Comparison of ENCODE assay signal across 28 mouse cellular contexts in the genomic region with DNA sequence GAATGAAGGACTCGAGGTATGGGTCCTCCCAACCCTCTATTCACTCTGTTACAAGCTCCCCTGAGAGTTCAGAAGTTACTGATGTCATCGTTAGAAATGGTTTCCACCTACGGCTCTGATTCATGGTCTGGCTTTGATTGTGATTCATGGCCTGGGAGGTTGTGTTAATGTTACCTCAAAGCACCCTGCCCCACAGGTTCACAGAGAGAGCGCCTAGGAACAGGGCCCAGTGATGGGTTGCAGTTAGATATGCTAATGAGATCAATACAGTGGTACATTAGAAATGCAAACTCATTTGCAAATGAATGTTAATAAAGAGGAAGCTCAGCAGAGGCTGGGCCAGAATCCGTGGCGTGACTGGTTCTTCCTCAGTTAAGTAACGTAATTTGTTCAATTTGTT.
A peak's percentile ranks its signal among the peaks of the same experiment; 100 is the strongest.
DNase-seq lines count a peak whose midpoint lies in the region; ATAC-seq and TF ChIP-seq lines count a peak whose summit lies in the region.
"Had no signal": no experiment of that assay in that cellular context is flagged by ENCODE, and none has a peak within 500 bp of the region (broad histone marks: within the 10 kb centered on the region; RNA-seq: fewer than 3 reads in every experiment).

No protein-coding gene starts in this region.

- H3K9ac ChIP-seq in midbrain, embryonic 11.5 days (ENCODE audit: low read length): no peak overlapping the region
- no peak overlapping the region for H3K9ac ChIP-seq in midbrain, embryonic 14.5 days (replicated peaks; ENCODE audit: low read length)
- no peak overlapping the region for H3K9ac ChIP-seq in ES-E14 (ENCODE audit: insufficient read depth, low read depth, low read length, poor library complexity, severe bottlenecking)
- H3K9ac ChIP-seq: embryonic facial prominence, embryonic 13.5 days; forebrain, embryonic 13.5 days; hindbrain, embryonic 12.5 days; hindbrain, embryonic 15.5 days had no signal

- TF ChIP-seq POLR2A in brain, embryonic 14.5 days (IDR thresholded peaks at IDR 0.05; ENCODE audit: borderline replicate concordance, extremely low read depth, insufficient read depth, insufficient read length, poor library complexity, severe bottlenecking): no peak

- no peaks in the 10 kb centered on the region for H3K9me3 ChIP-seq in midbrain, embryonic 11.5 days (ENCODE audit: control insufficient read depth, low read length)
- no peaks in the 10 kb centered on the region for H3K9me3 ChIP-seq in midbrain, embryonic 14.5 days (ENCODE audit: control insufficient read depth, low read length)
- H3K9me3 ChIP-seq in ES-E14 (ENCODE audit: control insufficient read depth, insufficient read depth, low read depth, low read length): no peaks in the 10 kb centered on the region
- H3K9me3 ChIP-seq: embryonic facial prominence, embryonic 10.5 days; embryonic facial prominence, embryonic 13.5 days; forebrain, embryonic 10.5 days; forebrain, embryonic 13.5 days; hindbrain, embryonic 12.5 days; hindbrain, embryonic 15.5 days had no signal

- no peak overlapping the region for H3K27ac ChIP-seq in midbrain, embryonic 11.5 days (ENCODE audit: low read depth, low read length)
- no peak overlapping the region for H3K27ac ChIP-seq in midbrain, embryonic 14.5 days (replicated peaks; ENCODE audit: low read depth, low read length)
- H3K27ac ChIP-seq in ES-E14 (ENCODE audit: insufficient read depth, low read depth, low read length, poor library complexity, severe bottlenecking): no peak overlapping the region
- H3K27ac ChIP-seq: embryonic facial prominence, embryonic 10.5 days; embryonic facial prominence, embryonic 13.5 days; forebrain, embryonic 10.5 days; forebrain, embryonic 13.5 days; gastrocnemius, adult 2 months; hindbrain, embryonic 12.5 days; hindbrain, embryonic 15.5 days had no signal

- no peaks in the 10 kb centered on the region for H3K36me3 ChIP-seq in midbrain, embryonic 11.5 days (ENCODE audit: control insufficient read depth, insufficient read depth, low read length)
- no peaks in the 10 kb centered on the region for H3K36me3 ChIP-seq in midbrain, embryonic 14.5 days (ENCODE audit: control insufficient read depth, insufficient read depth, low read length)
- H3K36me3 ChIP-seq in ES-E14 (ENCODE audit: control insufficient read depth, insufficient read depth, low read length, poor library complexity, severe bottlenecking): no peaks in the 10 kb centered on the region
- H3K36me3 ChIP-seq: embryonic facial prominence, embryonic 10.5 days; embryonic facial prominence, embryonic 13.5 days; forebrain, embryonic 10.5 days; hindbrain, embryonic 12.5 days; hindbrain, embryonic 15.5 days had no signal

- H3K27me3 ChIP-seq in midbrain, embryonic 11.5 days (ENCODE audit: control insufficient read depth, insufficient read depth, low read length): no peaks in the 10 kb centered on the region
- no peaks in the 10 kb centered on the region for H3K27me3 ChIP-seq in midbrain, embryonic 14.5 days (ENCODE audit: control insufficient read depth, insufficient read depth, low read length)
- H3K27me3 ChIP-seq: hindbrain, embryonic 12.5 days; hindbrain, embryonic 15.5 days had no signal

- no peak for TF ChIP-seq CTCF in brain, embryonic 14.5 days (IDR thresholded peaks at IDR 0.05; ENCODE audit: borderline replicate concordance, extremely low read depth, insufficient read depth, insufficient read length)

- 66% methylated on average over 7 of the region's 7 CpGs for WGBS in midbrain, embryonic 11.5 days
- WGBS in midbrain, embryonic 14.5 days: 43% methylated on average over 7 of the region's 7 CpGs

- no peak overlapping the region for H3K4me3 ChIP-seq in midbrain, embryonic 11.5 days (ENCODE audit: low read depth, low read length)
- H3K4me3 ChIP-seq in midbrain, embryonic 14.5 days (replicated peaks; ENCODE audit: low read depth, low read length): no peak overlapping the region
- H3K4me3 ChIP-seq in ES-E14 (ENCODE audit: insufficient read depth in 1 of 2, low read depth in 1 of 2, low read length in 2 of 2, poor library complexity in 1 of 2, severe bottlenecking in 1 of 2): no peak overlapping the region
- H3K4me3 ChIP-seq: embryonic facial prominence, embryonic 10.5 days; embryonic facial prominence, embryonic 13.5 days; erythroblast, embryonic 14.5 days; forebrain, embryonic 10.5 days; forebrain, embryonic 13.5 days; gastrocnemius, adult 2 months; hindbrain, embryonic 12.5 days; hindbrain, embryonic 15.5 days had no signal

- no peak overlapping the region for H3K4me2 ChIP-seq in midbrain, embryonic 11.5 days
- H3K4me2 ChIP-seq in midbrain, embryonic 14.5 days (ENCODE audit: low read length): no peak overlapping the region
- H3K4me2 ChIP-seq: embryonic facial prominence, embryonic 13.5 days; forebrain, embryonic 13.5 days; heart, embryonic 11.5 days; hindbrain, embryonic 12.5 days; hindbrain, embryonic 15.5 days had no signal

- DNase-seq in midbrain, embryonic 11.5 days (ENCODE audit: low spot score, missing footprints): peak; percentile 19
- DNase-seq in midbrain, embryonic 14.5 days: no peak
- peak; percentile 47 for DNase-seq in ES-E14 (ENCODE audit: low read depth, low spot score)
- peak; percentile 16 for DNase-seq in WW6 (ENCODE audit: low read depth, low spot score)
- DNase-seq in brain, embryonic 14.5 days (ENCODE audit: low read depth): peak; percentile 37
- DNase-seq in yolk sac, embryonic 10.5 days (ENCODE audit: low spot score): no peak
- DNase-seq in layer of hippocampus, postnatal 25 days (ENCODE audit: extremely low spot score in 1 of 2, low spot score in 1 of 2): no peak
- DNase-seq in thymus, postnatal 0 days (ENCODE audit: low spot score): no peak
- DNase-seq: adrenal gland, adult 8-10 months; adrenal gland, postnatal 25 days; cerebellum, adult 11 months; cerebellum, adult 2 months; cerebellum, adult 9-11 months; cerebellum, postnatal 36 days; embryo, embryonic 11 days; gastrocnemius, adult 2 months; gastrocnemius, postnatal 14 days; heart, adult 11 months had no signal

- in situ Hi-C loops in ES-E14 (cut with MboI; ENCODE audit: low sequenced_read_pairs in 2 of 2, unreplicated experiment in 2 of 2): no loop called here

- H3K4me1 ChIP-seq in midbrain, embryonic 11.5 days (ENCODE audit: control insufficient read depth, insufficient read depth, low read length): no peaks in the 10 kb centered on the region
- 0 out of 2 replicates have a peak, but pooled peaks cover 5% of the 10 kb centered on the region for H3K4me1 ChIP-seq in midbrain, embryonic 14.5 days (ENCODE audit: control insufficient read depth, insufficient read depth, low read length)
- peaks cover 7 to 12% of the 10 kb centered on the region in 2 experiments; a peak in 1 of 4 replicates for H3K4me1 ChIP-seq in ES-E14 (ENCODE audit: control insufficient read depth in 2 of 2, insufficient read depth in 2 of 2, low read length in 2 of 2, poor library complexity in 1 of 2)

- no peak for ATAC-seq in midbrain, embryonic 11.5 days (ENCODE audit: low FRiP score)
- no peak for ATAC-seq in midbrain, embryonic 14.5 days (ENCODE audit: low FRiP score, low TSS enrichment)
- ATAC-seq: forebrain, embryonic 13.5 days; forebrain, embryonic 16.5 days; intestine, postnatal 0 days had no signal

TF ChIP-seq in ES-E14, 5 proteins besides CTCF, POLR2A, EP300 and RAD21:
- TF ChIP-seq ZNF384 (IDR thresholded peaks at IDR 0.05; ENCODE audit: low read depth, low read length): no peak
- TF ChIP-seq MAFK (IDR thresholded peaks at IDR 0.05; ENCODE audit: insufficient read depth, low read depth, low read length): no peak
- no peak for TF ChIP-seq ZC3H11A (IDR thresholded peaks at IDR 0.05; ENCODE audit: borderline replicate concordance, low read depth, low read length)
- no peak for TF ChIP-seq HCFC1 (IDR thresholded peaks at IDR 0.05; ENCODE audit: borderline replicate concordance, insufficient read depth, low read length)
- TF ChIP-seq CHD2 (IDR thresholded peaks at IDR 0.05; ENCODE audit: low read depth, low read length): no peak

Comparison
In these comparisons a context has a peak if more than half of its experiments do, and no peak if none do; other contexts are left out.
1. DNase-seq: peak in midbrain, embryonic 11.5 days (single experiment), ES-E14 (single experiment), WW6 (single experiment) and brain, embryonic 14.5 days (single experiment); none in midbrain, embryonic 14.5 days (single experiment), yolk sac, embryonic 10.5 days (single experiment), layer of hippocampus, postnatal 25 days (0 of 2) and thymus, postnatal 0 days (single experiment).